Mouse (Mus musculus): Measurements from ENCODE around the gene Zfp940. TPM values are rescaled to one million over a fixed set of nuclear protein-coding genes. Genes with fewer than 3 reads are reported as not detected.
"Not testable (repeated sequence)": the region's sequence is repeated elsewhere in the genome, so short reads cannot be mapped to it uniquely, and the experiment has no call there.

Gene Zfp940
- polyA plus RNA-seq (2016; fragmentation: Nextera tagmentation; extraction: Ambion mirVana), result 11.4 and 11.8 TPM in 2 replicates

DNA sequence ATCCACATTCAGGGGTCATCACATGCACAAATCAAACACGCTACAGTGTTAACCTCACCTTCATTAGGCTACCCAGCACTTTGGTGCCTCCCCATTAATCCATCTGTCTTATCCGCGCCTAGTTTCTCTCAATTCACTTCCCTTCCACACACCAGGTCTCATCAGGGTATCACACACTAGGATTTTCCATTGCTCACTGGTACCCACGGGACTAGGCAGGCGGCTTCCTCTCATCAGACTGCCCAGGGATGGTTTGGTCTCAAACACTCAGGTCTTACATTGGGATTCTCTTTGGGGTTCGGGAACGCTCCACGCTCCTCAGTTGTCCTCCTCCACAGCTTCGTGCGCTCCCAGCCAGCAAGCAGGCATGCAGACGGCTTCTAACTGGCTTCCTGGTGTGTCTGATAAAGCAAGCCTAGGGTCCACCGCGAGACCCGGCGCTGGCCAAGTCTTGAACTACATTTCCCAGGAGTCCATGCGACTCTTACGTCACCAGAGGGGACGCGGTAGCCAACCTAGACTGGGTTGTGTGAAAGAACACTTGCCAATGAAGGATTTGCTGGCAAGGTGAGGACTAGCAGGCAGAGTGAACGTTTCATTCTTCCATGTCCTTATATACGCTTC, at the start of gene Zfp940:
TSS of gene Zfp940 (minus strand) at position 451 of the 624 bp plus-strand sequence.
- H3K27me3 ChIP-seq, result no peaks in the 10 kb centered on the region
- 1% methylated on average over 21 of the region's 21 CpGs for WGBS
- H3K4me3 ChIP-seq, result peak within 1 kb of the TSS; percentile 43
- peak within 1 kb of the TSS; percentile 75 for H3K9ac ChIP-seq
- no peaks in the 10 kb centered on the region for H3K9me3 ChIP-seq (replicated peaks)
- H3K36me3 ChIP-seq, result peaks cover 24% of the 10 kb centered on the region
- ATAC-seq (ENCODE audit: low FRiP score), result peak; percentile 98
- peak within 1 kb of the TSS; percentile 44 for H3K27ac ChIP-seq
- H3K4me2 ChIP-seq (replicated peaks), result peak within 1 kb of the TSS; percentile 75
- H3K4me1 ChIP-seq, result peaks cover 5% of the 10 kb centered on the region; the same call in 1 of the 2 replicates

DNA sequence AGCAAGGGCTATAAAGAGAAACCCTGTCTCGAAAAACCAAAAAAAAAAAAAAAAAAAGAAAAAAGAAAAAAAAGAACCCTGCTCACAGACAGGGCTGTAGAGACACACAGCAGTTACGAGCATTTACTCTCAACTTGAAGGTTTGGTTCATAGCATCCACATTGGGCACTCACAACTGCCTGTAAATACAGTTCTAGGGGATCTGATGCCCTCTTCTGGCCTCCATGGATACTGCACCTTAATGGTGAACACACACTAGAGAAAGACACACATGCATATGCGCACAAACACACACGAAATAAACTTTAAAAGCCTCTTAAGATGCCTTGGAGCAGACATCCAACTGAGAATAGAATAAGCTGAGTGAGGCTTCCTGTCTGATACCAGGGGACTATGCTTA, 44.9 kb upstream of the Zfp940 start:
- no peak overlapping the region for H3K9ac ChIP-seq
- no peak overlapping the region for H3K4me2 ChIP-seq (replicated peaks)
- WGBS, result 88% methylated on average over 4 of the region's 4 CpGs
- no peak overlapping the region for H3K27ac ChIP-seq
- no peaks in the 10 kb centered on the region for H3K27me3 ChIP-seq
- ATAC-seq (ENCODE audit: low FRiP score), result no peak
- H3K9me3 ChIP-seq (replicated peaks), result peaks cover 38% of the 10 kb centered on the region
- peaks cover 86% of the 10 kb centered on the region for H3K36me3 ChIP-seq
- H3K4me1 ChIP-seq, result no peaks in the 10 kb centered on the region
- no peak overlapping the region for H3K4me3 ChIP-seq

DNA sequence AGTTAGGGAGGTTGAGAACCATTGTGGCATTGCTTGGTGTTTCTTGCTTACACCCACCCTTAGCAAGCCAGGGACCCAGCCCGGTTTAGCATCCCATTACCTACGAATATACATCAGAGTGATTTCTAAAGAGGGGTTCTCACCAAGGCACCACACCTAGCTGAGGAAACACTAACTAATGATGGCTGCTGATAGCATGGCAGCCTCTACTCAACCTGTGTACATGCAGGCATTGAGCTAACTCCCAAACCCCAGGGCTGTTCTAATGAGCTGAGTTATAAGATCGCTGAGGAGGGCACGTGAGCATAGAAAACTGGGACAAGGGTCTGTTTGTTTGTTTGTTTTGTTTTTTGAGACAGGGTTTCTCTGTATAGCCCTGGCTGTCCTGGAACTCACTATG, 39.3 kb upstream of the Zfp940 start:
- peaks cover 82% of the 10 kb centered on the region for H3K36me3 ChIP-seq

DNA sequence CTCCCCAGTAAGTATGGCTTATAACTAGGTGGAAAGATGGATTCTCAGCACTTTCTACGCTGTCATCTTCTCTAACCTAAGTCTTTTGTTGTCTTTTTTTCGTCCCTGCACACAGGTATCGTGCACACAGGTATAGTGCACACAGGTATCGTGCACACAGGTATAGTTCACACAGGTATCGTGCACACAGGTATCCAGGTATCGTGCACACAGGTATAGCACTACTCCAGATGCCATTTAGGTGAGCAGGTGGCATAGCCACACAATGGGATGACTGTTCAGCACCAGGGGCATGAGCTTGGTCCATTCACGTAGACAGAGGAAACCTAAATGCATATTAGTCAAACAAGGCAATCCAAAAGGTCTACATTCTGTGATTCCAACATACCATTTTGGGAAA, 37.0 kb upstream of the Zfp940 start:
- Histone ChIP-seq H3K4me1 (no peaks in the 10 kb centered on the region), H3K27ac (no peak overlapping the region), H3K27me3 (no peaks in the 10 kb centered on the region), H3K9ac (no peak overlapping the region), H3K9me3 (replicated peaks) (peaks cover 70% of the 10 kb centered on the region), H3K4me3 (no peak overlapping the region), H3K36me3 (peaks cover 62% of the 10 kb centered on the region), H3K4me2 (replicated peaks) (no peak overlapping the region)
- no peak for ATAC-seq (ENCODE audit: low FRiP score)
- WGBS, result 95% methylated on average over 7 of the region's 7 CpGs

More for the DNA sequence above, 39.3 kb upstream of the Zfp940 start:
- no peak for ATAC-seq (ENCODE audit: low FRiP score)
- Histone ChIP-seq H3K4me3 (no peak overlapping the region), H3K27ac (no peak overlapping the region), H3K9me3 (replicated peaks) (peaks cover 59% of the 10 kb centered on the region), H3K9ac (no peak overlapping the region), H3K4me1 (no peaks in the 10 kb centered on the region), H3K4me2 (replicated peaks) (no peak overlapping the region), H3K27me3 (no peaks in the 10 kb centered on the region)
- 100% methylated on average over 4 of the region's 4 CpGs for WGBS

GRCm38 (mm10) chr7:29880916-29881315, 27.4 kb upstream of the Zfp940 start:
- Histone ChIP-seq H3K4me2 (replicated peaks) (no peak overlapping the region), H3K27me3 (no peaks in the 10 kb centered on the region), H3K27ac (no peak overlapping the region), H3K36me3 (peaks cover 13% of the 10 kb centered on the region), H3K9ac (no peak overlapping the region), H3K9me3 (replicated peaks) (peaks cover 35% of the 10 kb centered on the region), H3K4me1 (no peaks in the 10 kb centered on the region), H3K4me3 (no peak overlapping the region)
- WGBS, result 93% methylated on average over 7 of the region's 7 CpGs
- ATAC-seq (ENCODE audit: low FRiP score), result no peak

DNA sequence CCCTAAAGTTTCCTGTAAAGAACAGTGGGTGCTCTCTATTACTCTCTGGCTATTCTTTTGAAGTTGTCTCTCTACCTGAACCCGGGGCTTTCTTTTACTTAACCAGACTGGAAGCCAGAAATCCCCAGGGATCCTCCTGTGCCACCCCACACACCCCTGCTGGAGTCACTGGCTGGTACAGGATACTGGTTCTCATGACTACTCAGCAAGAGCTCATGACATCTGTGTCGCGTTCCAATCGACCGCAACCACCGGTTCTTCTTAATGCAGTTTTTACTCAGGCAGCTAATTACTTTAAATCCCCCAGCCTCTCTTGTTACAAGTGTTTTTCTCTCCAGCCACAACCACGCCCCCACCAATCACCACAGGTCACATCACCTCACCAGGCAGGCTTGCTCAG, 26.6 kb upstream of the Zfp940 start:
- Histone ChIP-seq H3K27me3 (no peaks in the 10 kb centered on the region), H3K4me2 (replicated peaks) (no peak overlapping the region), H3K36me3 (peaks cover 21% of the 10 kb centered on the region), H3K4me1 (no peaks in the 10 kb centered on the region), H3K9me3 (replicated peaks) (peaks cover 35% of the 10 kb centered on the region), H3K4me3 (no peak overlapping the region), H3K9ac (no peak overlapping the region), H3K27ac (no peak overlapping the region)
- ATAC-seq (ENCODE audit: low FRiP score), result no peak
- WGBS, result 85% methylated on average over 7 of the region's 7 CpGs

DNA sequence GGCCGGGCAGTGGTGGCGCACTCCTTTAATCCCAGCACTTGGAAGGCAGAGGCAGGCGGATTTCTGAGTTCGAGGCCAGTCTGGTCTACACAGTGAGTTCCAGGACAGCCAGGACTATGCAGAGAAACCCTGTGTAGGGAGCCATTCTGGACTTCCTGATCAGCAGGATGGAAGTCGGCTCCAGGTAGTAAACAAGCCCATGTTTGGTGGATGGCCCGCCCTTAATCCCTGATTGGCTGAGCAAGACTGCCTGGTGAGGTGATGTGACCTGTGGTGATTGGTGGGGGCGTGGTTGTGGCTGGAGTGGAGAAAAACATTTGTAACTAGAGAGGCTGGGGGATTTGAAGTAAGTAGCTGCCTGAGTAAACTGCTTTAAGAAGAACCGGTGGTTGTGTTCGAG, 24.1 kb upstream of the Zfp940 start:
- H3K4me1 ChIP-seq; ATAC-seq (ENCODE audit: low FRiP score); H3K27me3 ChIP-seq; H3K4me2 ChIP-seq (replicated peaks); H3K4me3 ChIP-seq; H3K27ac ChIP-seq; H3K9ac ChIP-seq: not testable (repeated sequence)
- 96% methylated on average over 9 of the region's 9 CpGs for WGBS
- H3K36me3 ChIP-seq, result peaks cover 40% of the 10 kb centered on the region
- peaks cover 43% of the 10 kb centered on the region for H3K9me3 ChIP-seq (replicated peaks)

- Histone ChIP-seq H3K27ac (no peak overlapping the region), H3K27me3 (no peaks in the 10 kb centered on the region), H3K36me3 (peaks cover 48% of the 10 kb centered on the region), H3K9me3 (replicated peaks) (peaks cover 58% of the 10 kb centered on the region), H3K4me2 (replicated peaks) (no peak overlapping the region), H3K4me1 (no peaks in the 10 kb centered on the region), H3K4me3 (no peak overlapping the region), H3K9ac (no peak overlapping the region)
- ATAC-seq (ENCODE audit: low FRiP score), result no peak
- 93% methylated on average over 10 of the region's 10 CpGs for WGBS
Measured at GRCm38 (mm10) chr7:29874256-29874655, 20.8 kb upstream of the Zfp940 start.

- no peaks in the 10 kb centered on the region for H3K27me3 ChIP-seq
- H3K27ac ChIP-seq, result no peak overlapping the region
- H3K9me3 ChIP-seq (replicated peaks), result no peaks in the 10 kb centered on the region
- H3K4me3 ChIP-seq, result no peak overlapping the region
- H3K4me2 ChIP-seq (replicated peaks), result no peak overlapping the region
- no peak overlapping the region for H3K9ac ChIP-seq
- H3K4me1 ChIP-seq, result peaks cover 7% of the 10 kb centered on the region
- 88% methylated on average over 7 of the region's 7 CpGs for WGBS
- peaks cover 4% of the 10 kb centered on the region; the same call in 1 of the 2 replicates for H3K36me3 ChIP-seq
- no peak for ATAC-seq (ENCODE audit: low FRiP score)
Measured at GRCm38 (mm10) chr7:29861660-29862059, 8.2 kb upstream of the Zfp940 start.

DNA sequence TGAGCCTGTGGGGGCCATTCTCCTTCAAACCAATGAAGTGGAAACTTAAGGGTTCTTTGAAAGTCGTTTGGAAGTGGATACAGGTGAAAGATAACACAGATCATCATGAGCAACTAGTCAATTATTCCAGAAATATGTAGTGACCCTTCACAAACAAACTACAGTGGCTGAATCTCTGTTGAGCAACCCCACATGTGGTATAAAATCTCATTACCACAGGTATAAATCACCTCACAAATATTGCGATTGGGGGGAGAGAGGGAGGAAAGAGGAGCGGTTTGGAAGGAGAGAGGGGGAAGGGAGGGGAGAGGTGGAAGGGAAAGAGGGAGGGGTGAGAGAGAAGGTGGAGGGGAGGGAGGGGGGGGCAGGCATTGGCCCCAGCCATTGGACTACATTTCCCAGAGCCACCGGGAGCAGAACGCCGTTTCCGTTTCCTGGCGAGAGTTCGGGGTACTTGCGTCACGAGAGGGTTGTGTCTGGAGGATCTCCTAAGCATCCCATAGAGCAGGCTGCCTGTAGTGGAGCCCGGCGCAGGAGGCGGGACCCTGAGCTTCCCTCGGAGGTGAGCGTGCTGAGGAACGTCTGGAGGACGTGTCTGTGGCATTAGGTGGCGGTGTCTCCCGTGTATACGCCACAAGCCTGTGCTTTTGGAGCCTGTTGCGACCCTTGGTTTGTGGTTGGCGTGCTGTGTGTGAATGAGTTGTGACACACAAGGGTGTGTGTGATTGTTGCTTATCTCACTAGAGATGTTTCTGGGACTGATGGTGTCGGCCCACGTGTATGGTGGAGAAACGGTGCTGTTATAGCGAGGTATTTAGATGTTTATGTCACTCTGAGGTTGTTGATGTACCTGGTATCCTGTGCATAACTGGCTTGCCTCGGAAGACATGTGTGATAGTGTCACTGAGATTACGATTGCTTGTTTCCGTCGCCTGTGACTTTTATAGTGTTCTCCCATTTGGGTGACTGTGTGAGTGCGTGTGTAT, 6.4 kb upstream of the Zfp940 start, which contains the start of gene Zfp420:
TSS of gene Zfp420 (plus strand) at position 448 of the 986 bp plus-strand sequence.
- ATAC-seq (ENCODE audit: low FRiP score), result peak; percentile 97

DNA sequence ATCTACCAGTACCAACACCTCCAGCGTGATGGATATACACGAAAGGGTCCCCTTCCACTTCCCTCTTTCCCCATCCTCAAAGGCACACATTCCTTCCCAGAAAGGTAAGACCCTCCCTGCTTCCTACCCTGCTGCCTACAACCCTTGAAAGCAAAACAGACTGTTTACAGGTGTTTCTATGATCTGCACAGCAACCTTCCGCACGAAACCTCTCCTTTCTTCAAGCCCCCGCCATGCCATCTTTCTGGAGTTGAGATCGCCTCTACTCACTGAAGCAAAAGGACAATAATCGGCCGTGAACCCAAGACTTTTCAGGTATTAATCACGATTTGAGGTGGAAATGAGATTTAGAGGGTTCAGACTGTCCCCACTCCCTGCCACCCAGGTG, 644 bp downstream of the Zfp940 start:
- Histone ChIP-seq H3K27me3 (no peaks in the 10 kb centered on the region), H3K9ac (peak overlapping the region; percentile 75), H3K9me3 (replicated peaks) (no peaks in the 10 kb centered on the region), H3K4me3 (peak overlapping the region; percentile 43), H3K27ac (no peak overlapping the region), H3K36me3 (peaks cover 26% of the 10 kb centered on the region), H3K4me2 (replicated peaks) (peak overlapping the region; percentile 75), H3K4me1 (peaks cover 5% of the 10 kb centered on the region; the same call in 1 of the 2 replicates)
- no peak for ATAC-seq (ENCODE audit: low FRiP score)
- 60% methylated on average over 9 of the region's 9 CpGs for WGBS

More for the DNA sequence above, 6.4 kb upstream of the Zfp940 start, which contains the start of gene Zfp420:
- Histone ChIP-seq H3K4me1 (peaks cover 7% of the 10 kb centered on the region), H3K27ac (peak within 1 kb of the TSS; percentile 64; the same call in 1 of the 2 replicates), H3K9me3 (replicated peaks) (no peaks in the 10 kb centered on the region), H3K4me2 (replicated peaks) (peak within 1 kb of the TSS; percentile 77), H3K27me3 (no peaks in the 10 kb centered on the region), H3K4me3 (peak within 1 kb of the TSS; percentile 63), H3K9ac (peak within 1 kb of the TSS; percentile 77), H3K36me3 (peaks cover 2% of the 10 kb centered on the region; the same call in 1 of the 2 replicates)
- 10% methylated on average over 31 of the region's 32 CpGs for WGBS

GRCm38 (mm10) chr7:29844616-29845015, 8.9 kb downstream of the Zfp940 start:
- no peak overlapping the region for H3K4me3 ChIP-seq
- no peaks in the 10 kb centered on the region for H3K27me3 ChIP-seq
- H3K9me3 ChIP-seq (replicated peaks), result no peaks in the 10 kb centered on the region
- H3K4me2 ChIP-seq (replicated peaks), result no peak overlapping the region
- H3K9ac ChIP-seq, result no peak overlapping the region
- no peak overlapping the region for H3K27ac ChIP-seq
- ATAC-seq (ENCODE audit: low FRiP score), result no peak
- H3K4me1 ChIP-seq, result no peaks in the 10 kb centered on the region
- 93% methylated on average over 5 of the region's 5 CpGs for WGBS
- peaks cover 46% of the 10 kb centered on the region for H3K36me3 ChIP-seq
